Mouse (Mus musculus) T-cell, adult 66 days (primary cell): Measurements from ENCODE around the gene Gm572. TPM values are rescaled to one million over a fixed set of nuclear protein-coding genes. Genes with fewer than 3 reads are reported as not detected.

Experiments
- total RNA-seq, 2 experiments: library from RNA; stranded (reverse); gene quantifications; 3 replicates in 1 of 2; 4 replicates in 1 of 2; pipeline ENCODE4 v1.2.4; 2023

Gm572 gene
- not detected for total RNA-seq

GRCm38 (mm10) chr4:148643291-148644156, at the start of gene Gm572:
Gm572 (plus strand) TSS chr4:148643317.

GRCm38 (mm10) chr4:148602357-148603120, 40.6 kb upstream of the Gm572 start, which contains the start of gene Masp2:
Masp2 (plus strand) TSS chr4:148602554.

GRCm38 (mm10) chr4:148626623-148627185, 16.4 kb upstream of the Gm572 start, which contains the start of gene Tardbp:
Tardbp (minus strand) TSS chr4:148627019.

Other genes with a start within 250 kb of the Gm572 start
- gene Ubiad1, start 198.5 kb upstream of the Gm572 start, total RNA-seq: 1 to 10 TPM; 7.1 to 7.4 TPM
- 10 to 100 TPM; 47.8 to 49.5 TPM for gene Mtor, start 194.7 kb upstream of the Gm572 start, total RNA-seq
- under 1 TPM in 1 of 2 experiments, not detected in 1; 0.26 TPM for gene Angptl7, start 142.9 kb upstream of the Gm572 start, total RNA-seq
- gene Exosc10, start 84.9 kb upstream of the Gm572 start, total RNA-seq: 100 to 1,000 TPM; 103 to 115 TPM
- 10 to 100 TPM; 39.9 to 49.6 TPM for gene Srm, start 51.8 kb upstream of the Gm572 start, total RNA-seq
- 1 to 10 TPM; 1.9 TPM for gene Masp2, start 40.8 kb upstream of the Gm572 start, total RNA-seq
- 100 to 1,000 TPM; 338 to 366 TPM for gene Tardbp, start 16.3 kb upstream of the Gm572 start, total RNA-seq
- gene Casz1, start 161.1 kb downstream of the Gm572 start, total RNA-seq: 1 to 10 TPM; 6.1 TPM